In the genomic region with DNA sequence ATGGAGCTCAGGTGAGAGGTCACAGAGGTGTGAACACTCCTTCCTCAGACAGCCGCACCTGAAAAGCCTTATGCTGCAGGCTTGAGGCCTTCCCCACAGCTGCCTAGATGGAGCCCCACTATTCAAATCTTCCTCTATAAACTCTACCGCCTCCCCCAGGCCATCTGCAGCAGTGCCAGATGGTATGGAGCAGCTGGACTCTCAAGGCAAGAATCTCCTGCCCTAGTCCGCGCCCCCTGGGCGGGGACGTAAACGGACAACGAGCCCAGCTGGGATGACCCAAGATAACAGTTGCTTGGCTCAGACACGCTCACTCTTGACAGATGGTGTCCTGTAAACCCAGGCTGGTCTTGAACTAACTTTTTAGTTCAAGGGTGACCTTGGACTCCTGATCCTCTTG, we compare ENCODE assay signal across 17 mouse cellular contexts. TPM values are rescaled to one million over a fixed set of nuclear protein-coding genes. Genes with fewer than 3 reads are reported as not detected.
DNase-seq lines count a peak whose midpoint lies in the region; ATAC-seq and TF ChIP-seq lines count a peak whose summit lies in the region.
"Had no signal": no experiment of that assay in that cellular context is flagged by ENCODE, and none has a peak within 500 bp of the region (broad histone marks: within the 10 kb centered on the region; RNA-seq: fewer than 3 reads in every experiment).

No protein-coding gene starts in this region.

- peak in 1 of 2 experiments; percentile 61; a peak in 2 of 4 replicates for TF ChIP-seq CTCF in CH12.LX (conservative IDR thresholded peaks at IDR 0.05 in 1 of 2, IDR thresholded peaks at IDR 0.05 in 1 of 2; ENCODE audit: low read depth in 2 of 2, low read length in 2 of 2)

- H3K27ac ChIP-seq in intestine, embryonic 16.5 days (ENCODE audit: low read length) = no peak overlapping the region
- no peak overlapping the region for H3K27ac ChIP-seq in intestine, embryonic 15.5 days
- H3K27ac ChIP-seq in CH12.LX (ENCODE audit: insufficient read depth, low read depth) = no peak overlapping the region
- H3K27ac ChIP-seq: forebrain, embryonic 12.5 days; liver, embryonic 15.5 days; midbrain, embryonic 12.5 days had no signal

- H3K79me2 ChIP-seq in CH12.LX (replicated peaks; ENCODE audit: control insufficient read depth, extremely low read depth, insufficient read depth, poor library complexity, severe bottlenecking) (no peaks in the 10 kb centered on the region), myocyte (ENCODE audit: control insufficient read depth, insufficient read depth) (no peaks in the 10 kb centered on the region)

- H3K36me3 ChIP-seq in intestine, embryonic 16.5 days (ENCODE audit: control insufficient read depth, insufficient read depth, low read length) = no peaks in the 10 kb centered on the region
- H3K36me3 ChIP-seq in intestine, embryonic 15.5 days = no peaks in the 10 kb centered on the region
- H3K36me3 ChIP-seq in CH12.LX (replicated peaks in 1 of 2; ENCODE audit: control insufficient read depth in 1 of 2, insufficient read depth in 1 of 2, low read length in 1 of 2) (no peaks in the 10 kb centered on the region), myocyte (ENCODE audit: control insufficient read depth, insufficient read depth) (no peaks in the 10 kb centered on the region)
- H3K36me3 ChIP-seq: forebrain, embryonic 12.5 days; liver, embryonic 15.5 days; midbrain, embryonic 12.5 days had no signal

- DNase-seq in CH12.LX (ENCODE audit: extremely low read depth) = no peak
- peak; percentile 42 for DNase-seq in R1 (ENCODE audit: low read depth, low spot score)
- DNase-seq in cerebellum, adult 11 months = no peak
- DNase-seq: adrenal gland, postnatal 10 days; cerebellum, adult 8-10 months; gastrocnemius, postnatal 25 days; kidney, adult 8-10 months; lung, postnatal 14 days; right cerebral cortex, adult 18-20 months had no signal

- TF ChIP-seq POLR2A in CH12.LX (IDR thresholded peaks at IDR 0.05; ENCODE audit: low read depth, low read length) (no peak), myocyte (IDR thresholded peaks at IDR 0.05; ENCODE audit: insufficient read length, low read depth) (no peak)

- H3K4me1 ChIP-seq in intestine, embryonic 16.5 days (ENCODE audit: control insufficient read depth, insufficient read depth, low read length) = no peaks in the 10 kb centered on the region
- no peaks in the 10 kb centered on the region for H3K4me1 ChIP-seq in intestine, embryonic 15.5 days (replicated peaks)
- peaks cover 5 to 19% of the 10 kb centered on the region in 2 experiments for H3K4me1 ChIP-seq in CH12.LX (ENCODE audit: control insufficient read depth in 1 of 2, insufficient read depth in 2 of 2)
- H3K4me1 ChIP-seq: forebrain, embryonic 12.5 days had no signal

- no peak overlapping the region for H3ac ChIP-seq in myocyte (ENCODE audit: control insufficient read depth, insufficient read length)

- 66% methylated on average over 9 of the region's 9 CpGs for WGBS in intestine, embryonic 16.5 days
- 66% methylated on average over 9 of the region's 9 CpGs for WGBS in intestine, embryonic 15.5 days

- no peaks in the 10 kb centered on the region for H3K9me3 ChIP-seq in intestine, embryonic 16.5 days (ENCODE audit: control insufficient read depth, low read length)
- H3K9me3 ChIP-seq in intestine, embryonic 15.5 days = no peaks in the 10 kb centered on the region
- peaks cover 3% of the 10 kb centered on the region for H3K9me3 ChIP-seq in CH12.LX (replicated peaks; ENCODE audit: low read length)
- H3K9me3 ChIP-seq: forebrain, embryonic 12.5 days; liver, embryonic 15.5 days; midbrain, embryonic 12.5 days had no signal

- no peak overlapping the region for H3K9ac ChIP-seq in intestine, embryonic 16.5 days (ENCODE audit: low read depth, low read length)
- H3K9ac ChIP-seq in intestine, embryonic 15.5 days = no peak overlapping the region
- no peak overlapping the region for H3K9ac ChIP-seq in CH12.LX (ENCODE audit: insufficient read depth, low read depth)
- H3K9ac ChIP-seq: forebrain, embryonic 12.5 days; liver, embryonic 15.5 days; midbrain, embryonic 12.5 days had no signal

- in situ Hi-C loops in CH12.LX (cut with MboI; ENCODE audit: low pct_ligation_motif_present, low pct_unique_long_range_greater_than_20kb, low sequenced_read_pairs) = no loop called here

- peak; percentile 46 for TF ChIP-seq RAD21 in CH12.LX (IDR thresholded peaks at IDR 0.05; ENCODE audit: low read depth, low read length)

- TF ChIP-seq EP300 in CH12.LX (IDR thresholded peaks at IDR 0.05; ENCODE audit: low read length) = no peak

- no peak overlapping the region for H3K4me3 ChIP-seq in intestine, embryonic 16.5 days (ENCODE audit: low read length)
- H3K4me3 ChIP-seq in intestine, embryonic 15.5 days (replicated peaks) = no peak overlapping the region
- no peak overlapping the region for H3K4me3 ChIP-seq in CH12.LX (replicated peaks in 1 of 3; ENCODE audit: low read depth in 2 of 3, low read length in 2 of 3, poor library complexity in 1 of 3)
- H3K4me3 ChIP-seq in myocyte = no peak overlapping the region
- H3K4me3 ChIP-seq: forebrain, embryonic 12.5 days; liver, embryonic 15.5 days; midbrain, embryonic 12.5 days had no signal

- no peak overlapping the region for H3K4me2 ChIP-seq in intestine, embryonic 16.5 days (ENCODE audit: low read depth, low read length)
- H3K4me2 ChIP-seq in intestine, embryonic 15.5 days (replicated peaks) = no peak overlapping the region
- no peak overlapping the region for H3K4me2 ChIP-seq in CH12.LX (ENCODE audit: insufficient read depth, low read depth, poor library complexity, severe bottlenecking)
- no peak overlapping the region for H3K4me2 ChIP-seq in myocyte (ENCODE audit: low read depth)
- H3K4me2 ChIP-seq: forebrain, embryonic 12.5 days; heart, embryonic 11.5 days; liver, embryonic 15.5 days; midbrain, embryonic 12.5 days had no signal

- H3K27me3 ChIP-seq in intestine, embryonic 16.5 days (replicated peaks; ENCODE audit: control insufficient read depth, insufficient read depth, low read length) = no peaks in the 10 kb centered on the region
- no peaks in the 10 kb centered on the region for H3K27me3 ChIP-seq in intestine, embryonic 15.5 days (replicated peaks)
- H3K27me3 ChIP-seq in CH12.LX (replicated peaks) (no peaks in the 10 kb centered on the region), myocyte (ENCODE audit: control insufficient read depth, insufficient read depth, insufficient read length) (no peaks in the 10 kb centered on the region)
- H3K27me3 ChIP-seq: forebrain, embryonic 12.5 days; liver, embryonic 15.5 days; midbrain, embryonic 12.5 days had no signal

- ATAC-seq in intestine, embryonic 16.5 days = peak; percentile 29; the same call in 1 of the 2 replicates
- ATAC-seq in intestine, embryonic 15.5 days = no peak
- ATAC-seq in activated CD4-positive, CD25-positive, alpha-beta regulatory T cell, adult 4 months = no peak

- dilution Hi-C loops in CH12.LX (cut with MboI; ENCODE audit: extremely low pct_ligation_motif_present, extremely low pct_unique_long_range_greater_than_20kb, low sequenced_read_pairs) = no loop called here

TF ChIP-seq in CH12.LX, 34 proteins besides CTCF, POLR2A, EP300 and RAD21:
- TF ChIP-seq SMC3 (IDR thresholded peaks at IDR 0.05; ENCODE audit: low read depth, low read length) (peak; percentile 66), TCF12 (IDR thresholded peaks at IDR 0.05; ENCODE audit: low read depth, low read length) (0 out of 2 replicates have a peak, but pooled peaks have one; percentile 15), ZKSCAN1 (IDR thresholded peaks at IDR 0.05; ENCODE audit: borderline replicate concordance, low read depth, low read length) (no peak)

TF ChIP-seq in myocyte, 11 proteins besides CTCF, POLR2A, EP300 and RAD21:
- no peak for TF ChIP-seq POLR2AphosphoS2 (IDR thresholded peaks at IDR 0.05; ENCODE audit: insufficient read length, low read depth)
- TF ChIP-seq MYOD1 (IDR thresholded peaks at IDR 0.05; ENCODE audit: control insufficient read depth in 1 of 3, insufficient read length in 2 of 3, low read depth in 2 of 3) = peak in 1 of 3 experiments; percentile 29
- peak in 2 of 3 experiments; percentile 28 to 78 for TF ChIP-seq MYOG (IDR thresholded peaks at IDR 0.05; ENCODE audit: control insufficient read depth in 1 of 3, insufficient read depth in 1 of 3, insufficient read length in 2 of 3, low read depth in 2 of 3)
- no peak for TF ChIP-seq MAX (IDR thresholded peaks at IDR 0.05; ENCODE audit: low read depth)
TF ChIP-seq in myocyte: peak in this region for 2.

RNA-seq across cellular contexts. Expression of a gene that starts 37.0 kb away (rescaled TPM):
- 2.7 TPM in 2 replicates for polyA plus RNA-seq in intestine, embryonic 16.5 days (2015; fragmentation: Nextera tagmentation; extraction: Ambion mirVana)
- polyA plus RNA-seq in intestine, embryonic 15.5 days (2015; fragmentation: Nextera tagmentation; extraction: Ambion mirVana) = 4.7 and 4.9 TPM in 2 replicates
- 4.7 TPM in 2 replicates for total RNA-seq in CH12.LX (2012; rRNA removed)
- total RNA-seq in CH12.LX (2014; rRNA removed) = 3.6 and 4.0 TPM in 2 replicates
- 9.5 and 10.7 TPM in 2 replicates for polyA plus RNA-seq in CH12.LX (2012; ENCODE audit: insufficient read length, low read depth)
- 4.7 TPM for polyA plus RNA-seq in myocyte (2012; fragmentation: generic; extraction: Trizol)
- 1 to 10 TPM; 4.7 to 5.4 TPM for polyA plus RNA-seq in activated CD4-positive, CD25-positive, alpha-beta regulatory T cell, adult 4 months (2017; shearing (Covaris generic))
